Mouse (Mus musculus) layer of hippocampus, postnatal 14 days (tissue): Measurements from ENCODE around the gene Ccdc34. TPM values are rescaled to one million over a fixed set of nuclear protein-coding genes. Genes with fewer than 3 reads are reported as not detected.

ENCODE experiments used
- DNase-seq, 2 experiments: peaks; one replicate each; pipeline ENCODE4 v3.0.0; 2021 to 2022; ENCODE audit warnings: low spot score in 2 of 2, mixed read lengths in 1 of 2
- total RNA-seq, 2 experiments: library from RNA; stranded (reverse); gene quantifications; 2 replicates each; pipeline ENCODE4 v1.2.3; 2021

Gene Ccdc34
- total RNA-seq, 2 experiments from 2014 or later, result 22.4 to 24.7 TPM

- no peak for DNase-seq
These were observed 159.3 kb downstream of the Ccdc34 start for GRCm38 (mm10) chr2:110176761-110177400.

GRCm38 (mm10) chr2:110177406-110177805, 159.8 kb downstream of the Ccdc34 start:
- no peak for DNase-seq

GRCm38 (mm10) chr2:110177879-110178278, 160.3 kb downstream of the Ccdc34 start:
- DNase-seq, result no peak

GRCm38 (mm10) chr2:110179669-110180315, 162.2 kb downstream of the Ccdc34 start:
- DNase-seq, result peak; percentile 30 to 64

- DNase-seq, result no peak
These were observed 162.7 kb downstream of the Ccdc34 start for GRCm38 (mm10) chr2:110180316-110180670.

- no peak for DNase-seq
These were observed 164.0 kb downstream of the Ccdc34 start for GRCm38 (mm10) chr2:110181666-110182065.

GRCm38 (mm10) chr2:110182248-110182647, 164.6 kb downstream of the Ccdc34 start:
- peak in 1 of 2 experiments; percentile 57 for DNase-seq

- no peak for DNase-seq
These were observed 165.3 kb downstream of the Ccdc34 start for GRCm38 (mm10) chr2:110182795-110183486.

- no peak for DNase-seq
These were observed 166.5 kb downstream of the Ccdc34 start for GRCm38 (mm10) chr2:110184071-110184470.

- DNase-seq, result no peak
These were observed 168.9 kb downstream of the Ccdc34 start for GRCm38 (mm10) chr2:110186427-110186980.

- DNase-seq, result no peak
These were observed 171.2 kb downstream of the Ccdc34 start for GRCm38 (mm10) chr2:110188696-110189397.

GRCm38 (mm10) chr2:110190416-110190815, 172.8 kb downstream of the Ccdc34 start:
- DNase-seq, result no peak

GRCm38 (mm10) chr2:110191186-110191690, 173.6 kb downstream of the Ccdc34 start:
- DNase-seq, result no peak

GRCm38 (mm10) chr2:110191965-110192701, 174.5 kb downstream of the Ccdc34 start:
- peak in 1 of 2 experiments; percentile 20 for DNase-seq

GRCm38 (mm10) chr2:110192702-110193312, 175.2 kb downstream of the Ccdc34 start:
- no peak for DNase-seq

- no peak for DNase-seq
These were observed 178.9 kb downstream of the Ccdc34 start for GRCm38 (mm10) chr2:110196551-110196950.

- no peak for DNase-seq
These were observed 182.0 kb downstream of the Ccdc34 start for GRCm38 (mm10) chr2:110199648-110200047.

- no peak for DNase-seq
These were observed 184.2 kb downstream of the Ccdc34 start for GRCm38 (mm10) chr2:110201770-110202169.

- DNase-seq, result no peak
These were observed 185.3 kb downstream of the Ccdc34 start for GRCm38 (mm10) chr2:110202716-110203497.
